Mouse (Mus musculus) embryonic facial prominence, embryonic 10.5 days (tissue): ENCODE measurements around the gene Amh. TPM values are rescaled to one million over a fixed set of nuclear protein-coding genes. Genes with fewer than 3 reads are reported as not detected.

Experiments
- DNase-seq: peaks from one replicate; pipeline ENCODE4 v3.0.0-alpha.2; 2017; ENCODE audit warnings: low spot score
- H3K27ac ChIP-seq: fragments of 300-500 bp; sonication (generic); replicated peaks from 2 replicates; pipeline ENCODE4 v1.5.1; 2016; ENCODE audit warnings: mild to moderate bottlenecking
- H3K27me3 ChIP-seq: fragments of 300-500 bp; sonication (generic); replicated peaks from 2 replicates; pipeline ENCODE4 v1.6.1; 2016; ENCODE audit warnings: low read depth, mild to moderate bottlenecking; ENCODE audit not compliant: poor library complexity, severe bottlenecking
- H3K36me3 ChIP-seq: fragments of 300-500 bp; sonication (generic); replicated peaks from 2 replicates; pipeline ENCODE4 v1.6.1; 2016; ENCODE audit warnings: mild to moderate bottlenecking, moderate library complexity
- H3K4me1 ChIP-seq: fragments of 300-500 bp; sonication (generic); 2 replicates; pipeline ENCODE4 v1.6.1; 2016
- H3K4me3 ChIP-seq: fragments of 300-500 bp; sonication (generic); 2 replicates; pipeline ENCODE4 v1.5.1; 2016; ENCODE audit warnings: mild to moderate bottlenecking, moderate library complexity
- H3K9me3 ChIP-seq: fragments of 300-500 bp; sonication (generic); 2 replicates; pipeline ENCODE4 v1.6.1; 2016; ENCODE audit warnings: mild to moderate bottlenecking
- WGBS: fragments of 180-500 bp; shearing (Covaris S2); methylation state at CpG from one replicate; pipeline ENCODE4 v1.1.7; 2016; 5-methylcytosine and 5-hydroxymethylcytosine counted together
- polyA plus RNA-seq: library from polyadenylated mRNA; unstranded; fragments of >200 nt; fragmentation: Nextera tagmentation; extraction: Ambion mirVana; gene quantifications from 2 replicates; pipeline ENCODE4 v1.2.1, GENCODE M21; 2016

The Amh gene
- polyA plus RNA-seq, 1 experiment from 2014 or later, result 0.17 TPM

DNA sequence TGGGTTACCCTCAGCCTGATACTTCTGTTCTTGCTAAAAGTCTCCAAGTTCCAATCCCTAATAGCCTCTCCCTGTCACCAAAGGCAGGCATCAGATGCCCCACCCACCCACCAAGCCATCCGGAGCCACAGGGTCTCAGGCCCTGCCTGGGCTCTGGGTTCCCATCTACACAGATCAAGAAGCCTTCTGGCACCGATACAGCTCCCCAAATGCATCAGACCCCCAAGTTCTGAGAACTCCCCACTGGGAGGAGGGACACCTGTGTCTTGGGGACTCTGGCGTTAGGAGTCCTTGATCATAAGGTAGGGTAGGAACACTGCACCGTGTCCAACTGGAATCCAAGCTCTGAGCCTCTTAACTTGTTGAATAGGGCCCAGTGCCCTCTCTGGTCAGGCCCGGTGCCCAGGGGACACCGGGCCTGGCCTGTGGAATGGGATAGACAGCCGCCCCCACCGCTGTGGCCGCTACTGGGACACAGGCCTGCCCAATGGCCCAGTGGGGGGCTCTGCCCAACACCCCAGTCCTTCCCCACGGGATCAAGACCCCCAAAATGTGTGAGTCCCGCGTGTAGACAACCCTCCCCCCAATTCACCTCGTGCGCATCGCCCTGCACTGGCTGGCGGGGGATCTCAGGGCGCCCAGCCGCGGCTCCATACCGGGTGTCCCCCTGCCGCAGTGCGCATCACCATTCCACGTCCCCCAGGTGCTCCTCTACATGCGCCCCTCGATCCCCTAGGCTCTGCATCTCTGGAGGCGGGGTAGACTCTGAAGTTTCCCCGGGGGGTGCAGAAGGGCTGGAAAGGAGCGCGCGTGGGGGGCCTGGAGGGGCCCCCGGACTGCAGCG, 38.3 kb downstream of the Amh start:
- Histone ChIP-seq H3K9me3 (no peaks in the 10 kb centered on the region), H3K36me3 (no peaks in the 10 kb centered on the region), H3K27ac (peak overlapping the region; percentile 65), H3K27me3 (peaks cover 65% of the 10 kb centered on the region), H3K4me3 (peak overlapping the region; percentile 65), H3K4me1 (peaks cover 28% of the 10 kb centered on the region)
- peak; percentile 24 for DNase-seq
- 9% methylated on average over 32 of the region's 32 CpGs for WGBS

- Histone ChIP-seq H3K4me1 (peaks cover 35% of the 10 kb centered on the region), H3K27ac (peak within 1 kb of the TSS; percentile 65), H3K9me3 (no peaks in the 10 kb centered on the region), H3K27me3 (peaks cover 63% of the 10 kb centered on the region), H3K4me3 (peak within 1 kb of the TSS; percentile 65), H3K36me3 (no peaks in the 10 kb centered on the region)
- WGBS, result 5% methylated on average over 51 of the region's 51 CpGs
- DNase-seq, result peak; percentile 56
Observed at GRCm38 (mm10) chr10:80843931-80844547, 39.0 kb downstream of the Amh start, which contains the start of gene Lingo3. TSS of gene Lingo3 (minus strand) at chr10:80844039.

DNA sequence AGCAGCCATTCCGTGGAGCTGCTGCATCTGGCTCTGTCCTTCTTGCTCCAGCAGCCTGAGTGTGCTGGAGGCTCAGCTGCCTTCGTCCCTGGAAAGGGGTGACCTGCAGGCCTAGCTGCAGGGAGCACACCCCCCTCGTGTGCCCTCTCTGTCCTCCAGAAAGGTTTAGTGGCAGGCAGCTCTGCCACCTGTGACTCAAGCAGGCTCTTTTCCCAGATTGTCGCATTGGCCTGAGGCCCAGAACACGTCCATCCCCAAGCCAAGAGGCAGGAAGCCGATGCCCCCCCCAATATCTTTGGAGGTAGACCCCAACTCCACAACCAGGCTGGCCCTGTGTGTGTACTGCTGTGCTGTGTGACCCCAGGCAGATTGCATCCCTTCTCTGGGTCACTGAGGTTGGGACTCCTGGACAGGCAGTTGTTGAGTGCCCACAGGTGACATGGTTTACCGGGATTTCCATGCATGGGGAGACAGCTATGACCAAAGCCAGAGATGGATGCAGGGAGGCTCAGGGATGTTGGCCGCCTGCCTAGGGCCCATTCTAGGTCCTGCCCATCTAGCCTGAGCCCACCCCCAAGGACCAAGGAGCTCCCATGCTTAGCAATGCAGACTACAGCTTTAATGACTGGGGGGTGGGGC, 40.1 kb downstream of the Amh start:
- no peak for DNase-seq
- H3K4me1 ChIP-seq, result peaks cover 38% of the 10 kb centered on the region
- H3K4me3 ChIP-seq, result peak overlapping the region; percentile 65; the same call in 1 of the 2 replicates
- H3K27ac ChIP-seq, result no peak overlapping the region
- no peaks in the 10 kb centered on the region for H3K9me3 ChIP-seq
- H3K36me3 ChIP-seq, result peaks cover 3% of the 10 kb centered on the region
- peaks cover 63% of the 10 kb centered on the region for H3K27me3 ChIP-seq
- 68% methylated on average over 8 of the region's 8 CpGs for WGBS

- peaks cover 58% of the 10 kb centered on the region for H3K27me3 ChIP-seq
- WGBS, result 81% methylated on average over 12 of the region's 12 CpGs
Observed at GRCm38 (mm10) chr10:80845732-80846131, 40.7 kb downstream of the Amh start.

GRCm38 (mm10) chr10:80848571-80848970, 43.5 kb downstream of the Amh start:
- WGBS, result 10% methylated on average over 10 of the region's 10 CpGs
- H3K4me3 ChIP-seq, result 0 out of 2 replicates have a peak overlapping the region, but pooled peaks have one; percentile 8

More at GRCm38 (mm10) chr10:80845732-80846131, 40.7 kb downstream of the Amh start:
- no peaks in the 10 kb centered on the region for H3K9me3 ChIP-seq
- H3K36me3 ChIP-seq, result peaks cover 9% of the 10 kb centered on the region
- no peak overlapping the region for H3K27ac ChIP-seq
- peaks cover 38% of the 10 kb centered on the region for H3K4me1 ChIP-seq
- DNase-seq, result no peak
- H3K4me3 ChIP-seq, result no peak overlapping the region

DNA sequence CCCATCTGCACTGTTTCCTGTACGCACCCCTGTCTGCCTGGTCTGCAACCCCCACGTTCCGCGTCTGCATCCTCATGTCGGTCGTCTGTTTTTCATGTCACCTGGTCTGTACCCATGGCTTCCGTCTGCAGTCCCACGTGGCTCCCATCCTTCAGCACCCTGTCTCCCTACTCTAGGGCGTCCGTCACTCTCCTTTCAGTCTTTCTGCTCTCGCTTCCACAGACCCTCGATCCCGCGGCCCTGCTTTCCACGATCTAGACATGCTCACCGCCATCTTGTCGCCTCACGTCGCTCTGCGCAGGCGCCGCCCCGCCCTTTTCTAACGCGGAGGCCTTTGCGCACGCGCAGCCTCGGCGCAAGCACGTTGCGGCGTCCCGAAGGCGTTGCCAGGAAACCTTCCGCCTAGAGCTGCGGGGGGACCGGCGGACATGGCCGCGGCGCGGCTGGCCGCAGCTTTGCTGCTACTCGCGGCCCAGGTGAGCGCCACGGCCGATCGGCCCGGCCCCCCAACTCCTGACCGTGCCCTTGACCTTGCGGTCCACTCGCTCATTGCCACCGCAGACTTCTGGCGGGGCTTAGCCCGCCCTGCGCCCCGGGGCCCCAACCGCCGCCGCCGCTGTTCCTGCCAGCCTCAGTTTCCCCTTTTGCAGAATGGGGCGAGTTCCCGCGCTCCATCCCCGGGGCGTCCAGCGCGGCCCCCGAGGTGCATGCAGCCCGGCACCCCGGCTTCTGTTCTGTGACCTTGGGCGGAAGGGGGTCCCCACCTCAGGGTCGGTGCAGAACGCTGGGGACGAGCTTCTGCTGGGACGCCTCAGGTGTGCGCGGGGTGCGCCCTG, 50.1 kb downstream of the Amh start, which contains the start of the genes Lsm7 and Sppl2b:
TSS of gene Lsm7 (minus strand) at position 297 of the 836 bp plus-strand sequence.
TSS of gene Sppl2b (plus strand) at position 363 of the 836 bp plus-strand sequence.
- peak within 1 kb of the TSS; percentile 100 for H3K4me3 ChIP-seq
- H3K4me1 ChIP-seq, result peaks cover 55% of the 10 kb centered on the region
- WGBS, result under 1% methylated on average over 81 of the region's 81 CpGs
- peaks cover 34% of the 10 kb centered on the region for H3K36me3 ChIP-seq
- peak; percentile 98 for DNase-seq
- no peaks in the 10 kb centered on the region for H3K9me3 ChIP-seq
- no peaks in the 10 kb centered on the region for H3K27me3 ChIP-seq
- H3K27ac ChIP-seq, result peak within 1 kb of the TSS; percentile 91

More at GRCm38 (mm10) chr10:80848571-80848970, 43.5 kb downstream of the Amh start:
- peaks cover 34% of the 10 kb centered on the region for H3K36me3 ChIP-seq
- H3K27me3 ChIP-seq, result peaks cover 30% of the 10 kb centered on the region
- peaks cover 26% of the 10 kb centered on the region for H3K4me1 ChIP-seq
- no peak overlapping the region for H3K27ac ChIP-seq
- H3K9me3 ChIP-seq, result no peaks in the 10 kb centered on the region
- peak; percentile 57 for DNase-seq

GRCm38 (mm10) chr10:80855749-80856073, 50.7 kb downstream of the Amh start:
- 27% methylated on average over 11 of the region's 11 CpGs for WGBS
- Histone ChIP-seq H3K27ac (peak overlapping the region; percentile 91), H3K9me3 (no peaks in the 10 kb centered on the region), H3K27me3 (no peaks in the 10 kb centered on the region), H3K4me1 (peaks cover 55% of the 10 kb centered on the region), H3K36me3 (peaks cover 28% of the 10 kb centered on the region), H3K4me3 (peak overlapping the region; percentile 100)
- peak; percentile 37 for DNase-seq

DNA sequence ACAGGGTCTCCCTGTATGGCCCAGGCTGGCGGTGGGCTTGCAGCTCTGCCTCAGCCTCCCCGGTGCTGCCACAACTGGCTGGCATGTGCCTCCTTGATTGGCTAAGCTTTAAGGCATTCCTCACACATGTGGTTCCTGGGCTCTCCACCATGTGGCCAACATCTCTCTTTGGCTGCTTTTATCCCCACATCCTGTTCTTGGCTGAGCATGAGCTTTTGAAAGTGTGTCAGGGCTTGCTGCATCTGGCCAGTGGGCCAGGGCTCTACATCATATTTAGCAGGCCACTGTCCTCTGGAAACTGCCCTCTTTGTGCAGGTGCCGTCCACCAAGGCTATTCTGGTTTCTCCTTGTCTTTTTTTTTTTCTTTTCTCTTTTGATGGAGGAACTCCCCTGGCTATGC, 51.2 kb downstream of the Amh start:
- DNase-seq, result peak; percentile 41
- Histone ChIP-seq H3K4me1 (peaks cover 55% of the 10 kb centered on the region), H3K9me3 (no peaks in the 10 kb centered on the region), H3K27me3 (no peaks in the 10 kb centered on the region), H3K27ac (peak overlapping the region; percentile 19; the same call in 1 of the 2 replicates), H3K4me3 (peak overlapping the region; percentile 100), H3K36me3 (peaks cover 26% of the 10 kb centered on the region)
- WGBS, result 57% methylated on average over 3 of the region's 3 CpGs

DNA sequence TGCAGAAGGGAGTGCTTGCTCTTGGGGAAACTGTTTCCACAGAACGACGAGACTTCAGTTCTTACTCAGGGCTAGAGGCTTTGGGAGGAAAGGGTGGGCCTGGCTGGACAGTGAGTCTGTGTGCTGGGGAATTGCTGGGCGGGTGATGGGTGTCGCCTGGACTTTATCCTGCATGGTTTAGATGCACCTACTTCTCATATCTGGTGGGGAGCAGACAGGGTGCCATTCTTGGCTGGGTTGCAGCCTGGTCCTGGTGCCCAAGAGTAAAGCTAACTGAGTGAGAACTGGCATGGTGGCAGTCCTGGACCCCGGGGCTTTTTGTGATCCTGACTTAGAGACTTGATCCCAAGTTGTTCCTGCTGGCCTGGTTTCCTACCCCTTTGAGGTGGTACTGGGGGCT, 51.9 kb downstream of the Amh start:
- peaks cover 55% of the 10 kb centered on the region for H3K4me1 ChIP-seq
- H3K27me3 ChIP-seq, result no peaks in the 10 kb centered on the region
- peak overlapping the region; percentile 34; the same call in 1 of the 2 replicates for H3K4me3 ChIP-seq
- H3K27ac ChIP-seq, result 0 out of 2 replicates have a peak overlapping the region, but pooled peaks have one; percentile 76
- 70% methylated on average over 5 of the region's 5 CpGs for WGBS
- no peaks in the 10 kb centered on the region for H3K9me3 ChIP-seq
- peaks cover 26% of the 10 kb centered on the region for H3K36me3 ChIP-seq
- no peak for DNase-seq
